Mouse (Mus musculus) heart, postnatal 36 days (tissue): ENCODE data around the gene Kctd12b. TPM values are rescaled to one million over a fixed set of nuclear protein-coding genes. Genes with fewer than 3 reads are reported as not detected.
A peak's percentile ranks its signal among the peaks of the same experiment; 100 is the strongest.
"Not testable (repeated sequence)": the region's sequence is repeated elsewhere in the genome, so short reads cannot be mapped to it uniquely, and the experiment has no call there.

Source experiments
- DNase-seq, 2 experiments: peaks; one replicate each; pipeline ENCODE4 v3.0.0; 2021 to 2022
- intact Hi-C: fragments of 180-260 bp; cut with DNase I; formaldehyde crosslinking; loops from one replicate; pipeline ENCODE4 v1.15.1; 2025
- total RNA-seq, 2 experiments: library from RNA; stranded (reverse); gene quantifications; 2 replicates each; pipeline ENCODE4 v1.2.3; 2021

The Kctd12b gene
- 1 to 10 TPM; 9.4 to 9.6 TPM for total RNA-seq

DNA sequence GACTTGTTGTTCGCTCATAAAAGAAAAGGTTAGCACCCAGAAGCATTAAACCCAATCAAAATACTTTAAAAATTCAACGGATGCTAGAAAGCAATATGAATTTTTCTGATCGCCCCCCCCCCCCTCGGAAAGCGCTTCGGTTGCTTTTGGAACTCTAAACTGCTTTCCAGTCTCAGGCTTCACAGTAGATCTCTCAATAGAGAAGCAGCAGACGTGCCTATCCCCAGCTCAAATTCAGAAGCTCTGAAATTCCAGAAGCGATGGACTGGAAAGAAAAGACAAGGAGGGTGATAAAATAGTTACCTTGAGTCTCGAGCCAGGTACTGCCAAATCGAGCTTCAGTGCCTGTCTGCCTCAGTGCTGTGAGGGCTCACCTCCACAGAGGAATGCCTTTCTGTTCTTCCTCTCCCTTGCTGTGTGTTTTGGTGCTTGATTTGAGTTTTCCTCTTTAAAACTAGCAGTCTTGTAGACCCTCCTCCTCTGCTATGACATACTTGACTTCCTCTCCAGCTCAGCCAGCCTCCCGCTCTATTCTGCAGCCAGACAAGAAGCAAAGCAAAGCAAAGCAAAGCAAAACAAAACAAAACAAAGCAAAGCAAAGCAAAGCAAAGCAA, at the start of gene Kctd12b:
Gene Kctd12b (minus strand): TSS at position 610 of the 614 bp plus-strand sequence.
- DNase-seq = peak; percentile 15 to 34
- intact Hi-C loops = loop anchor here (10.0 kb wide), 1 partner anchor 201 kb away; the partner anchor contains the start of gene Ubqln2

GRCm38 (mm10) chrX:153742493-153742892, 46.3 kb upstream of the Kctd12b start:
- DNase-seq = no peak
- intact Hi-C loops = no loop called here

- intact Hi-C loops = no loop called here
These were observed 39.5 kb upstream of the Kctd12b start for GRCm38 (mm10) chrX:153735697-153736096.

DNA sequence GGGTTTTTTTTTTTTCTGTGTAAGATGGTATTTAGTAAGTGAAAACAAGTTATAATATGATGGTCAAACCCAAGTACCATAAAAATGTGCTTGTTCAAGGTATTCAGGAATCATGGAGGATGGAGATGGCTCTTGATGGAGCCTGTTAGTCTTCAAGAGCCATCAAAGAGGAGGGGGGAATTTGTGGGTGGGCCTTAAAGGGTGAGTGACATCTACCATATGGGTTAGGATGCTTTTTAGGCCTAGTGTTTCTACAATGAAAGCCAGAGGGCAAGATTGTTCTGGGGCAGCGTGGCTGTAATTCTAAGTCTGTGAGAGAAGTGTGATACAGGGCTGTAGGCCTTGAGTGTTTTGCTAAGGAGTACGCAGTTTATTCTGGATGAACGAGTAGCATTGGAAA, 28.2 kb upstream of the Kctd12b start:
- intact Hi-C loops = loop anchor here (5.0 kb wide), 3 partner anchors 87 to 337 kb away; partner anchors contain the start of gene Ubqln2
- DNase-seq = no peak

More at GRCm38 (mm10) chrX:153735697-153736096, 39.5 kb upstream of the Kctd12b start:
- DNase-seq = no peak

DNA sequence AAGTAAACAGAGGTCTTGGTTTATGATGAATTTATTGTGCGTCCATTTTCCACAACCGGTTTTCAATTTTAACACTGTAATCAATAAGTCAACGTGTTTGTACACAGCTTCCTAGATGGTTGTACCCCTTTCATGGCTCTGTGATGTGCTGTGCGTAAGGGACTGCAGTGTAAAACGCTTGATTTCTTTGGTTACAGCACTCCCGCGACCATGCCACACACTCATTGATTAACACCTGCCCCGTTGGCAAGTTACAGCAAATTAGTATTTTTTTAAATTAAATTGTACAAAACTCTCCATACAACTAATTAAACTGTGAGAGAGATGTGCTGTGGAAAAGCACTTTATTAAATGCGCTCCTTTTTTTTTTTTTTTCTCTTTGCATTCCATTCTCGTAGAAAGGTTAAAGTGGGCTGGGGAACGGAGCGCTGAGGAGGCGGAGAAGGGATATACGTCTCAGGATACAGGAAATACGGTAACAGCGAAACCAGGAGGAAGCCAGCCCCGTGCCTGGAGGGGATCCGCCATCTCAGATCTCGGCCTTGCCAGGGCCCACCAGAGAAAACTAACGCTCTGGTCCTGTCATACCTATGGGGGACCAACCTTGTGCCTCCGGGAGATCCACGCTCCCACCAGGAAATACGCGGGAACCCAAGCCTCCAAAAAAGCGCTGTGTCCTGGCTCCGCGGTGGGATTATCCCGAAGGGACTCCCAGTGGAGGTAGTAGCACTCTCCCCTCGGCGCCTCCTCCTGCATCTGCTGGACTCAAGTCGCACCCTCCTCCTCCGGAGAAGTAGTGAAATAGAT, 27.1 kb upstream of the Kctd12b start, which contains the start of gene Nbdy:
Gene Nbdy (plus strand): TSS at position 481 of the 807 bp plus-strand sequence.
- DNase-seq = peak; percentile 46 to 57
- intact Hi-C loops = loop anchor here (5.0 kb wide), 3 partner anchors 86 to 336 kb away; partner anchors contain the start of gene Ubqln2

GRCm38 (mm10) chrX:153719602-153720001, 23.4 kb upstream of the Kctd12b start:
- peak in 1 of 2 experiments; percentile 9 for DNase-seq
- intact Hi-C loops = loop anchor here (5.0 kb wide), 3 partner anchors 82 to 332 kb away; partner anchors contain the start of gene Ubqln2

DNA sequence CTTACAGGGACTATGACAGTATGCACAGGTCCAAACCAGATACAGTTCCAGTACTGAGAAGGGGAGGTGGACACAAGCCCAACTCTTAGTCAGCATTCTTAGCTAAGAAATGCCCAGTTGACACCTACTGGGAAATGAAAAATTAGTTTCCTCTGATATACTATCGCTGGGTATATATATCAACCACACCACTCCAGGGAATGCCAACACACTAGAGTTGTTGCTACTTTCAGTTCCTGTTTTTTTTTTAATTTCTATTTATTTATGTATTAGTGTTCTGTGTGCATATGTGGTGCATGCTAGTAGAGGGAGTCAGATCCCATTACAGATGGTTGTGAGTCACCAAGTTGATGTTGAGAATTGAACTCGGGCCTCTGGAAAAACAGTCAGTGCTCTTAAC, 20.5 kb upstream of the Kctd12b start:
- intact Hi-C loops = no loop called here

GRCm38 (mm10) chrX:153707735-153708134, 11.5 kb upstream of the Kctd12b start:
- intact Hi-C loops = loop anchor here (1.0 to 5.0 kb wide), 3 partner anchors 71 to 320 kb away; no protein-coding TSS in a partner anchor
- DNase-seq = peak; percentile 13 to 16

More for the DNA sequence above, 20.5 kb upstream of the Kctd12b start:
- no peak for DNase-seq

- DNase-seq = no peak
- intact Hi-C loops = no loop called here
These were observed 4.3 kb upstream of the Kctd12b start for GRCm38 (mm10) chrX:153700463-153700862.

- intact Hi-C loops = not testable (repeated sequence)
These were observed 28.0 kb downstream of the Kctd12b start for GRCm38 (mm10) chrX:153668233-153668632.

DNA sequence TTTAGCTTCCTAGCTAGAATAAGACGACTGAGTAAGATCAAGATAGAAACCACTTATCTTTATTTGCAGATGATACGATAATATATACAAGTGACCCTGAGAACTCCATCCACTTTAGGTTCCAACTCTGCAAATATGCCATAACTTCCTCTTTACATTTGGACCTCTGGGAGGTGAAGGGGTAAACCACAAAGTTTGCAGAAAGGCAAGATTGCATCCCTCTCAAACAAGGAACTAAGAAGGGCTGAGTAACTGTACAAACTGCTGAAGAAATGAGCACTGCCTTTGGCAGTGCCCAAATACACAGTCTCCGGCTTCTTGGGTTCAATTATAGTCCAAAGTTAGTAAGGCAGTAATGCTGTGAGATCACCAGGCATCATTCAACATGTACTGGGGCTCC, 31.3 kb downstream of the Kctd12b start:
- no peak for DNase-seq
- intact Hi-C loops = no loop called here

More at GRCm38 (mm10) chrX:153668233-153668632, 28.0 kb downstream of the Kctd12b start:
- DNase-seq = not testable (repeated sequence)

DNA sequence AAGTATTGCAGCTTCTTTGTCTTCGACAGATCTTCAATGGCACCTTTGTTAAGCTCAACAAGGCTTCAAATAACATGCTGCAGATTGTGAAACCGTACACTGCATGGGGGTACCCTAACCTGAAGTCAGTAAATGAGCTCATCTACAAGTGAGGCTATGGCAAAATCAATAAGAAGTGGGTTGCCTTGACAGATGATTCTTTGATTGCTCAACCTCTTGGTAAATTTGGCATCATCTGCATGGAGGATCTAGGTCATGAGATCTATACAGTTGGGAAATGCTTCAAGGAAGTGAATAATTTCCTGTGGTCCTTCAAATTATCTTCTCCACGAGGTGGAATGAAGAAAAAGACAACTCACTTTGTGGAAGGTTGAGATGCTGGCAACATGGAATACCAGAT, 39.2 kb downstream of the Kctd12b start:
- intact Hi-C loops = no loop called here
- DNase-seq = no peak

- no peak for DNase-seq
- intact Hi-C loops = no loop called here
These were observed 55.6 kb downstream of the Kctd12b start for GRCm38 (mm10) chrX:153640615-153641014.

DNA sequence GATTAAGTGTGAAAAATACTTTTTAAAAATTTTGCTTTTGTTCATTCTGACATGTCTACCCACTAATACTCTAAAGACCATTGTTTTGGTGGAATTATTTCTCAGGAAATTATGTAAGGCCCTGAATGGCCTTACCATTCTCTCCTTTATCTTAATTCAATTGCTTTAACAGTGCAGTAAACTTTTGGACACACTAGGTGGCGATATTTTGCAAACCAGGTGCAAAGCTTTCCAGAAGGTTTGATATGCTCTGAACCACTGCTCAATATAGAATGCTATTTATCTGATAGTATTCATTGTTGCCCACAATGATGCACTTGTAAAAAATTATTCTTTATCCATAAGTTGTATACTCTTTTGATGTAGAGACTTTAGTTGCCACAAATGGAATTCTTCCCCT, 59.9 kb downstream of the Kctd12b start:
- intact Hi-C loops = loop anchor here (1.0 to 5.0 kb wide), 2 partner anchors 71 to 86 kb away; partner anchors contain the start of gene Nbdy
- no peak for DNase-seq

Other genes with a start within 250 kb of the Kctd12b start
- gene Ubqln2, start 198.2 kb downstream of the Kctd12b start, total RNA-seq = 10 to 100 TPM; 25.3 to 30.0 TPM
- not detected for gene Cypt3, start 137.8 kb downstream of the Kctd12b start, total RNA-seq
- 10 to 100 TPM; 20.4 to 24.4 TPM for gene Nbdy, start 27.2 kb upstream of the Kctd12b start, total RNA-seq
- not detected for gene Spin2c, start 135.8 kb upstream of the Kctd12b start, total RNA-seq